Mouse (Mus musculus): ENCODE results near the gene Rnf148.

Gene Rnf148

GRCm38 (mm10) chr6:23655036-23655435, at the start of gene Rnf148:
Rnf148 (minus strand) TSS chr6:23655136.
- DNase-seq, result no peak

GRCm38 (mm10) chr6:23700879-23701278, 45.9 kb upstream of the Rnf148 start:
- DNase-seq, result no peak

GRCm38 (mm10) chr6:23678172-23678571, 23.2 kb upstream of the Rnf148 start:
- no peak for DNase-seq

GRCm38 (mm10) chr6:23650205-23650604, 4.7 kb downstream of the Rnf148 start, which contains the start of gene Rnf133:
Rnf133 (minus strand) TSS chr6:23650305.
- DNase-seq, result no peak

- DNase-seq, result no peak
Measured at GRCm38 (mm10) chr6:23648732-23649131, 6.2 kb downstream of the Rnf148 start.

- no peak for DNase-seq
Measured at GRCm38 (mm10) chr6:23647627-23648247, 7.2 kb downstream of the Rnf148 start.

GRCm38 (mm10) chr6:23637081-23637480, 17.9 kb downstream of the Rnf148 start:
- DNase-seq, result no peak

- no peak for DNase-seq
Measured at GRCm38 (mm10) chr6:23635208-23635607, 19.7 kb downstream of the Rnf148 start.

- DNase-seq, result no peak
Measured at GRCm38 (mm10) chr6:23634016-23634415, 20.9 kb downstream of the Rnf148 start.

GRCm38 (mm10) chr6:23630465-23630864, 24.5 kb downstream of the Rnf148 start:
- DNase-seq, result no peak

All from thymus, adult 18-20 months (tissue).